Mouse (Mus musculus): ENCODE measurements around the gene Arhgap22. TPM values are rescaled to one million over a fixed set of nuclear protein-coding genes. Genes with fewer than 3 reads are reported as not detected.

Arhgap22 gene
- total and polyA plus RNA-seq, 3 experiments = 1.3 to 3.0 (median 1.6) TPM

GRCm38 (mm10) chr14:33194241-33194640 lies 19.6 kb upstream of the Arhgap22 start:
- Histone ChIP-seq H3K27me3 (ENCODE audit: control insufficient read depth, insufficient read depth, low read length) (no peaks in the 10 kb centered on the region), H3K79me2 (replicated peaks; ENCODE audit: control insufficient read depth, insufficient read depth, low read length) (no peaks in the 10 kb centered on the region), H3K9ac (ENCODE audit: low read depth, low read length) (no peak overlapping the region), H3K36me3 (ENCODE audit: control insufficient read depth, insufficient read depth, low read length) (no peaks in the 10 kb centered on the region), H3K4me3 (no peak overlapping the region), H3K27ac (no peak overlapping the region), H3K4me1 (ENCODE audit: control insufficient read depth, insufficient read depth, low read length) (no peaks in the 10 kb centered on the region)
- TF ChIP-seq CTCF (IDR thresholded peaks at IDR 0.05) (no peak), EP300 (IDR thresholded peaks at IDR 0.05; ENCODE audit: insufficient read depth, low read depth, low read length) (no peak)
- peak in 1 of 2 experiments; percentile 16 for DNase-seq
- intact Hi-C loops (cut with DNase I) = no loop called here
- WGBS = 77% methylated on average over 3 of the region's 3 CpGs

DNA sequence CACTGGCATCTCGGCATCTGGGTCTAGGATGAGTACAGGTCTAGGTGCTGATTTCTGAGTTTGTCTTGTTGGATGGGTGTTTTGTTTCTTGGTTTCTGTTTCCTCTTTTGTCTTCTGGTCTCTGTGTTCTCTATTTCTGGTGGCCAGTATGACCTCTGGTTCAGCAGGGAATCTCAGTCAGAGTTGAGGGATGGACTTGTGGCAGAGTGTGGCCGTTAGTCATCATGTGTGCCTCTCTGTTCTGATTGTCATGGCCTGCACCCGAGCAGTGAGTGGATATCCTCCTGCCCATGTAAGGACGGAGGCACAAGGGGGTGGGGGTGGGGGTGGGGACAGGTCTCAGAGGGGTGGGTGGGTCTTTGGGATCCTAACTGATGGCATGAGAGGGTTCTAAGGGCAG lies 11.7 kb upstream of the Arhgap22 start:
- TF ChIP-seq EP300 (IDR thresholded peaks at IDR 0.05; ENCODE audit: insufficient read depth, low read depth, low read length) (no peak), POLR2A (IDR thresholded peaks at IDR 0.05; ENCODE audit: insufficient read depth, low read depth, low read length) (no peak), CTCF (IDR thresholded peaks at IDR 0.05) (no peak)
- Histone ChIP-seq H3K27ac (no peak overlapping the region), H3K4me1 (ENCODE audit: control insufficient read depth, insufficient read depth, low read length) (peaks cover 1% of the 10 kb centered on the region; the same call in 1 of the 2 replicates), H3K79me2 (replicated peaks; ENCODE audit: control insufficient read depth, insufficient read depth, low read length) (no peaks in the 10 kb centered on the region), H3K9ac (ENCODE audit: low read depth, low read length) (no peak overlapping the region), H3K36me3 (ENCODE audit: control insufficient read depth, insufficient read depth, low read length) (no peaks in the 10 kb centered on the region), H3K27me3 (ENCODE audit: control insufficient read depth, insufficient read depth, low read length) (no peaks in the 10 kb centered on the region), H3K4me3 (no peak overlapping the region)
- DNase-seq = no peak
- intact Hi-C loops (cut with DNase I) = loop anchor here (5.0 to 10.0 kb wide), 2 partner anchors 430 to 617 kb away; no protein-coding TSS in a partner anchor
- WGBS = 71% methylated on average over 4 of the region's 4 CpGs

- H3K4me1 ChIP-seq (ENCODE audit: control insufficient read depth, insufficient read depth, low read length) = peaks cover 1% of the 10 kb centered on the region; the same call in 1 of the 2 replicates
- no peak overlapping the region for H3K27ac ChIP-seq
- no peak overlapping the region for H3K9ac ChIP-seq (ENCODE audit: low read depth, low read length)
- intact Hi-C loops (cut with DNase I) = loop anchor here (5.0 to 10.0 kb wide), 2 partner anchors 431 to 618 kb away; no protein-coding TSS in a partner anchor
- TF ChIP-seq CTCF (IDR thresholded peaks at IDR 0.05) = no peak
- no peak for TF ChIP-seq EP300 (IDR thresholded peaks at IDR 0.05; ENCODE audit: insufficient read depth, low read depth, low read length)
- TF ChIP-seq POLR2A (IDR thresholded peaks at IDR 0.05; ENCODE audit: insufficient read depth, low read depth, low read length) = no peak
- no peaks in the 10 kb centered on the region for H3K36me3 ChIP-seq (ENCODE audit: control insufficient read depth, insufficient read depth, low read length)
- no peaks in the 10 kb centered on the region for H3K79me2 ChIP-seq (replicated peaks; ENCODE audit: control insufficient read depth, insufficient read depth, low read length)
- 62% methylated on average over 6 of the region's 6 CpGs for WGBS
- H3K27me3 ChIP-seq (ENCODE audit: control insufficient read depth, insufficient read depth, low read length) = no peaks in the 10 kb centered on the region
- no peak for DNase-seq
- H3K4me3 ChIP-seq = no peak overlapping the region
These were observed 10.9 kb upstream of the Arhgap22 start for GRCm38 (mm10) chr14:33202885-33203284.

GRCm38 (mm10) chr14:33203777-33204176 lies 10.0 kb upstream of the Arhgap22 start:
- WGBS = 84% methylated on average over 14 of the region's 14 CpGs
- H3K79me2 ChIP-seq (replicated peaks; ENCODE audit: control insufficient read depth, insufficient read depth, low read length) = no peaks in the 10 kb centered on the region
- no peak overlapping the region for H3K27ac ChIP-seq
- H3K9ac ChIP-seq (ENCODE audit: low read depth, low read length) = no peak overlapping the region
- intact Hi-C loops (cut with DNase I) = loop anchor here (1.0 to 10.0 kb wide), 3 partner anchors 57 to 619 kb away; no protein-coding TSS in a partner anchor
- H3K4me1 ChIP-seq (ENCODE audit: control insufficient read depth, insufficient read depth, low read length) = peaks cover 1% of the 10 kb centered on the region; the same call in 1 of the 2 replicates
- no peak for TF ChIP-seq CTCF (IDR thresholded peaks at IDR 0.05)
- TF ChIP-seq EP300 (IDR thresholded peaks at IDR 0.05; ENCODE audit: insufficient read depth, low read depth, low read length) = no peak
- TF ChIP-seq POLR2A (IDR thresholded peaks at IDR 0.05; ENCODE audit: insufficient read depth, low read depth, low read length) = no peak
- H3K27me3 ChIP-seq (ENCODE audit: control insufficient read depth, insufficient read depth, low read length) = no peaks in the 10 kb centered on the region
- DNase-seq = no peak
- H3K4me3 ChIP-seq = no peak overlapping the region
- H3K36me3 ChIP-seq (ENCODE audit: control insufficient read depth, insufficient read depth, low read length) = no peaks in the 10 kb centered on the region

- Histone ChIP-seq H3K27ac (no peak overlapping the region), H3K36me3 (ENCODE audit: control insufficient read depth, insufficient read depth, low read length) (no peaks in the 10 kb centered on the region), H3K4me1 (ENCODE audit: control insufficient read depth, insufficient read depth, low read length) (peaks cover 1% of the 10 kb centered on the region; the same call in 1 of the 2 replicates), H3K27me3 (ENCODE audit: control insufficient read depth, insufficient read depth, low read length) (no peaks in the 10 kb centered on the region), H3K9ac (ENCODE audit: low read depth, low read length) (no peak overlapping the region), H3K79me2 (replicated peaks; ENCODE audit: control insufficient read depth, insufficient read depth, low read length) (no peaks in the 10 kb centered on the region), H3K4me3 (no peak overlapping the region)
- DNase-seq = no peak
- TF ChIP-seq POLR2A (IDR thresholded peaks at IDR 0.05; ENCODE audit: insufficient read depth, low read depth, low read length) (no peak), CTCF (IDR thresholded peaks at IDR 0.05) (peak; percentile 47)
- 42% methylated on average over 22 of the region's 24 CpGs for WGBS
- intact Hi-C loops (cut with DNase I) = loop anchor here (10.0 kb wide), 1 partner anchor 621 kb away; no protein-coding TSS in a partner anchor
These were observed 8.4 kb upstream of the Arhgap22 start for GRCm38 (mm10) chr14:33205280-33205965.

DNA sequence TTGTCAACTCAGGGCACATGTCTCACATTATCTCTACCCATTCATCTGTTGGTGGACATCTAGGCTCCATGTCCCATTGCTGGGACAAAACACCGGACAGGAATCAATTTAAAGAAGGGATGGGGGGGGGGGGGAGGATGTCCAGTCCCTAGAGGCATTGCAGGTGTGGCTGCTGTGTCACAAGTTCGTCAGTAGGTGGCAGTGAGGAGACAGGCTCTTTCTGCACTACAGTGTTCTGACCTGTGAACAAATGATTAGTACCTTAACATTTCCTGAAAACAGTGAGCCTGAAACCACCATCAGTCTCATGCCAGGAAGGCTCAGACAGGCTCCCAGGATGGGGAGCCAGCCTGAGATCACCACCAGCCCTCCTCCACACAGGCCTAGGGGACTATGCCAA lies 6.8 kb upstream of the Arhgap22 start:
- Histone ChIP-seq H3K27me3 (ENCODE audit: control insufficient read depth, insufficient read depth, low read length) (no peaks in the 10 kb centered on the region), H3K4me1 (ENCODE audit: control insufficient read depth, insufficient read depth, low read length) (no peaks in the 10 kb centered on the region), H3K79me2 (replicated peaks; ENCODE audit: control insufficient read depth, insufficient read depth, low read length) (no peaks in the 10 kb centered on the region), H3K4me3 (no peak overlapping the region), H3K27ac (no peak overlapping the region), H3K9ac (ENCODE audit: low read depth, low read length) (no peak overlapping the region), H3K36me3 (ENCODE audit: control insufficient read depth, insufficient read depth, low read length) (no peaks in the 10 kb centered on the region)
- intact Hi-C loops (cut with DNase I) = loop anchor here (10.0 kb wide), 1 partner anchor 622 kb away; no protein-coding TSS in a partner anchor
- WGBS = 10% methylated on average over 2 of the region's 2 CpGs
- no peak for TF ChIP-seq POLR2A (IDR thresholded peaks at IDR 0.05; ENCODE audit: insufficient read depth, low read depth, low read length)
- TF ChIP-seq CTCF (IDR thresholded peaks at IDR 0.05) = peak; percentile 56
- no peak for DNase-seq

Measured in heart, adult 2 months (tissue).